Mouse (Mus musculus): ENCODE data around the gene Fgf22. TPM values are rescaled to one million over a fixed set of nuclear protein-coding genes. Genes with fewer than 3 reads are reported as not detected.

The Fgf22 gene
- polyA plus RNA-seq, 1 experiment from 2014 or later: 0.27 TPM

GRCm38 (mm10) chr10:79802331-79802971 is 47.6 kb downstream of the Fgf22 start:
- Histone ChIP-seq H3K27me3 (ENCODE audit: low read depth, poor library complexity, severe bottlenecking) (no peaks in the 10 kb centered on the region), H3K36me3 (peaks cover 30% of the 10 kb centered on the region), H3K4me1 (peaks cover 77% of the 10 kb centered on the region), H3K9me3 (replicated peaks) (no peaks in the 10 kb centered on the region), H3K4me3 (peak overlapping the region; percentile 30), H3K27ac (replicated peaks) (peak overlapping the region; percentile 91)
- DNase-seq (ENCODE audit: low spot score): peak; percentile 46
- 32% methylated on average over 11 of the region's 11 CpGs for WGBS

- H3K4me1 ChIP-seq: peaks cover 77% of the 10 kb centered on the region
- 5% methylated on average over 29 of the region's 29 CpGs for WGBS
Measured at GRCm38 (mm10) chr10:79803716-79804323, 48.9 kb downstream of the Fgf22 start.

GRCm38 (mm10) chr10:79805636-79806035 is 50.8 kb downstream of the Fgf22 start:
- Histone ChIP-seq H3K4me1 (peaks cover 70% of the 10 kb centered on the region), H3K27ac (replicated peaks) (peak overlapping the region; percentile 91), H3K4me3 (no peak overlapping the region)

More at GRCm38 (mm10) chr10:79803716-79804323, 48.9 kb downstream of the Fgf22 start:
- Histone ChIP-seq H3K4me3 (peak overlapping the region; percentile 51), H3K9me3 (replicated peaks) (no peaks in the 10 kb centered on the region), H3K36me3 (peaks cover 43% of the 10 kb centered on the region), H3K27me3 (ENCODE audit: low read depth, poor library complexity, severe bottlenecking) (no peaks in the 10 kb centered on the region), H3K27ac (replicated peaks) (peak overlapping the region; percentile 91)
- DNase-seq (ENCODE audit: low spot score): peak; percentile 94

GRCm38 (mm10) chr10:79806331-79806730 is 51.5 kb downstream of the Fgf22 start:
- H3K9me3 ChIP-seq (replicated peaks): no peaks in the 10 kb centered on the region
- peaks cover 63% of the 10 kb centered on the region for H3K4me1 ChIP-seq
- DNase-seq (ENCODE audit: low spot score): no peak
- no peak overlapping the region for H3K4me3 ChIP-seq
- H3K27ac ChIP-seq (replicated peaks): peak overlapping the region; percentile 47; the same call in 1 of the 2 replicates
- no peaks in the 10 kb centered on the region for H3K27me3 ChIP-seq (ENCODE audit: low read depth, poor library complexity, severe bottlenecking)
- H3K36me3 ChIP-seq: peaks cover 48% of the 10 kb centered on the region
- 89% methylated on average over 9 of the region's 9 CpGs for WGBS

More at GRCm38 (mm10) chr10:79805636-79806035, 50.8 kb downstream of the Fgf22 start:
- Histone ChIP-seq H3K27me3 (ENCODE audit: low read depth, poor library complexity, severe bottlenecking) (no peaks in the 10 kb centered on the region), H3K36me3 (peaks cover 45% of the 10 kb centered on the region), H3K9me3 (replicated peaks) (no peaks in the 10 kb centered on the region)
- DNase-seq (ENCODE audit: low spot score): no peak
- 82% methylated on average over 11 of the region's 11 CpGs for WGBS

GRCm38 (mm10) chr10:79806972-79807371 is 52.1 kb downstream of the Fgf22 start:
- H3K4me1 ChIP-seq: peaks cover 61% of the 10 kb centered on the region
- H3K27me3 ChIP-seq (ENCODE audit: low read depth, poor library complexity, severe bottlenecking): no peaks in the 10 kb centered on the region
- H3K27ac ChIP-seq (replicated peaks): 0 out of 2 replicates have a peak overlapping the region, but pooled peaks have one; percentile 28
- H3K9me3 ChIP-seq (replicated peaks): no peaks in the 10 kb centered on the region
- 84% methylated on average over 10 of the region's 10 CpGs for WGBS
- H3K4me3 ChIP-seq: no peak overlapping the region
- peaks cover 54% of the 10 kb centered on the region for H3K36me3 ChIP-seq
- DNase-seq (ENCODE audit: low spot score): no peak

GRCm38 (mm10) chr10:79807826-79808225 is 53.0 kb downstream of the Fgf22 start:
- Histone ChIP-seq H3K4me1 (peaks cover 57% of the 10 kb centered on the region), H3K9me3 (replicated peaks) (no peaks in the 10 kb centered on the region), H3K27ac (replicated peaks) (peak overlapping the region; percentile 53; the same call in 1 of the 2 replicates), H3K4me3 (no peak overlapping the region), H3K36me3 (peaks cover 62% of the 10 kb centered on the region), H3K27me3 (ENCODE audit: low read depth, poor library complexity, severe bottlenecking) (no peaks in the 10 kb centered on the region)
- 76% methylated on average over 11 of the region's 11 CpGs for WGBS
- no peak for DNase-seq (ENCODE audit: low spot score)

Other genes starting within 250 kb of the Fgf22 start
- 19.8 and 23.6 TPM in 2 replicates for gene Plpp2, start 221.3 kb upstream of the Fgf22 start, polyA plus RNA-seq (2016; fragmentation: Nextera tagmentation; extraction: Ambion mirVana)
- gene Mier2, start 199.9 kb upstream of the Fgf22 start, polyA plus RNA-seq (2016; fragmentation: Nextera tagmentation; extraction: Ambion mirVana): 69.9 and 72.8 TPM in 2 replicates
- gene Theg, start 167.7 kb upstream of the Fgf22 start, polyA plus RNA-seq (2016; fragmentation: Nextera tagmentation; extraction: Ambion mirVana): not detected in 2 replicates
- 0.06 and 0.11 TPM in 2 replicates for gene C2cd4c, start 141.1 kb upstream of the Fgf22 start, polyA plus RNA-seq (2016; fragmentation: Nextera tagmentation; extraction: Ambion mirVana)
- 18.5 and 20.1 TPM in 2 replicates for gene Shc2, start 117.2 kb upstream of the Fgf22 start, polyA plus RNA-seq (2016; fragmentation: Nextera tagmentation; extraction: Ambion mirVana)
- gene Odf3l2, start 109.3 kb upstream of the Fgf22 start, polyA plus RNA-seq (2016; fragmentation: Nextera tagmentation; extraction: Ambion mirVana): not detected in 2 replicates
- gene Madcam1, start 90.5 kb upstream of the Fgf22 start, polyA plus RNA-seq (2016; fragmentation: Nextera tagmentation; extraction: Ambion mirVana): 0.89 and 1.1 TPM in 2 replicates
- 68.3 and 74.9 TPM in 2 replicates for gene Tpgs1, start 85.7 kb upstream of the Fgf22 start, polyA plus RNA-seq (2016; fragmentation: Nextera tagmentation; extraction: Ambion mirVana)
- 223 and 270 TPM in 2 replicates for gene Cdc34, start 72.9 kb upstream of the Fgf22 start, polyA plus RNA-seq (2016; fragmentation: Nextera tagmentation; extraction: Ambion mirVana)
- 0.98 and 1.0 TPM in 2 replicates for gene Gzmm, start 66.1 kb upstream of the Fgf22 start, polyA plus RNA-seq (2016; fragmentation: Nextera tagmentation; extraction: Ambion mirVana)
- gene Bsg, start 50.6 kb upstream of the Fgf22 start, polyA plus RNA-seq (2016; fragmentation: Nextera tagmentation; extraction: Ambion mirVana): 607 and 655 TPM in 2 replicates
- 0.05 TPM in 2 replicates for gene Hcn2, start 38.4 kb upstream of the Fgf22 start, polyA plus RNA-seq (2016; fragmentation: Nextera tagmentation; extraction: Ambion mirVana)
- 48.6 and 51.7 TPM in 2 replicates for gene Polrmt, start 8.5 kb upstream of the Fgf22 start, polyA plus RNA-seq (2016; fragmentation: Nextera tagmentation; extraction: Ambion mirVana)
- gene Rnf126, start 11.9 kb downstream of the Fgf22 start, polyA plus RNA-seq (2016; fragmentation: Nextera tagmentation; extraction: Ambion mirVana): 109 and 118 TPM in 2 replicates
- 1.1 and 1.8 TPM in 2 replicates for gene Fstl3, start 22.2 kb downstream of the Fgf22 start, polyA plus RNA-seq (2016; fragmentation: Nextera tagmentation; extraction: Ambion mirVana)
- gene Prss57, start 35.9 kb downstream of the Fgf22 start, polyA plus RNA-seq (2016; fragmentation: Nextera tagmentation; extraction: Ambion mirVana): 0.05 TPM in 1 of 2 replicates, not detected in the other
- gene Palm, start 38.5 kb downstream of the Fgf22 start, polyA plus RNA-seq (2016; fragmentation: Nextera tagmentation; extraction: Ambion mirVana): 130 and 153 TPM in 2 replicates
- 0.46 and 0.67 TPM in 2 replicates for gene Misp, start 65.9 kb downstream of the Fgf22 start, polyA plus RNA-seq (2016; fragmentation: Nextera tagmentation; extraction: Ambion mirVana)
- 296 and 334 TPM in 2 replicates for gene Ptbp1, start 99.4 kb downstream of the Fgf22 start, polyA plus RNA-seq (2016; fragmentation: Nextera tagmentation; extraction: Ambion mirVana)
- gene Prtn3, start 119.4 kb downstream of the Fgf22 start, polyA plus RNA-seq (2016; fragmentation: Nextera tagmentation; extraction: Ambion mirVana): 8.0 and 13.5 TPM in 2 replicates
- gene Plppr3, start 119.6 kb downstream of the Fgf22 start, polyA plus RNA-seq (2016; fragmentation: Nextera tagmentation; extraction: Ambion mirVana): 110 and 169 TPM in 2 replicates
- gene Elane, start 131.2 kb downstream of the Fgf22 start, polyA plus RNA-seq (2016; fragmentation: Nextera tagmentation; extraction: Ambion mirVana): 0.16 and 0.46 TPM in 2 replicates
- gene Cfd, start 135.8 kb downstream of the Fgf22 start, polyA plus RNA-seq (2016; fragmentation: Nextera tagmentation; extraction: Ambion mirVana): not detected in 2 replicates
- gene Med16, start 153.8 kb downstream of the Fgf22 start, polyA plus RNA-seq (2016; fragmentation: Nextera tagmentation; extraction: Ambion mirVana): 69.8 and 70.8 TPM in 2 replicates
- gene Gm26602, start 155.8 kb downstream of the Fgf22 start, polyA plus RNA-seq (2016; fragmentation: Nextera tagmentation; extraction: Ambion mirVana): 2.0 and 5.5 TPM in 2 replicates
- 1.0 and 1.2 TPM in 2 replicates for gene Kiss1r, start 161.9 kb downstream of the Fgf22 start, polyA plus RNA-seq (2016; fragmentation: Nextera tagmentation; extraction: Ambion mirVana)
- 126 and 154 TPM in 2 replicates for gene R3hdm4, start 166.1 kb downstream of the Fgf22 start, polyA plus RNA-seq (2016; fragmentation: Nextera tagmentation; extraction: Ambion mirVana)
- gene Arid3a, start 172.0 kb downstream of the Fgf22 start, polyA plus RNA-seq (2016; fragmentation: Nextera tagmentation; extraction: Ambion mirVana): 12.5 and 13.4 TPM in 2 replicates
- gene Wdr18, start 205.1 kb downstream of the Fgf22 start, polyA plus RNA-seq (2016; fragmentation: Nextera tagmentation; extraction: Ambion mirVana): 136 and 155 TPM in 2 replicates
- gene Grin3b, start 215.6 kb downstream of the Fgf22 start, polyA plus RNA-seq (2016; fragmentation: Nextera tagmentation; extraction: Ambion mirVana): 0.25 and 0.30 TPM in 2 replicates
- 11.0 TPM in 2 replicates for gene Tmem259, start 229.3 kb downstream of the Fgf22 start, polyA plus RNA-seq (2016; fragmentation: Nextera tagmentation; extraction: Ambion mirVana)
- 198 and 199 TPM in 2 replicates for gene Cnn2, start 233.5 kb downstream of the Fgf22 start, polyA plus RNA-seq (2016; fragmentation: Nextera tagmentation; extraction: Ambion mirVana)
- gene Abca7, start 241.4 kb downstream of the Fgf22 start, polyA plus RNA-seq (2016; fragmentation: Nextera tagmentation; extraction: Ambion mirVana): 3.2 and 4.8 TPM in 2 replicates